Mouse (Mus musculus) retina, postnatal 1 day (tissue): ENCODE measurements around the gene Akna.

Source experiments
- DNase-seq: peaks from one replicate; pipeline ENCODE4 v3.0.0-alpha.2; 2012

Akna gene

DNA sequence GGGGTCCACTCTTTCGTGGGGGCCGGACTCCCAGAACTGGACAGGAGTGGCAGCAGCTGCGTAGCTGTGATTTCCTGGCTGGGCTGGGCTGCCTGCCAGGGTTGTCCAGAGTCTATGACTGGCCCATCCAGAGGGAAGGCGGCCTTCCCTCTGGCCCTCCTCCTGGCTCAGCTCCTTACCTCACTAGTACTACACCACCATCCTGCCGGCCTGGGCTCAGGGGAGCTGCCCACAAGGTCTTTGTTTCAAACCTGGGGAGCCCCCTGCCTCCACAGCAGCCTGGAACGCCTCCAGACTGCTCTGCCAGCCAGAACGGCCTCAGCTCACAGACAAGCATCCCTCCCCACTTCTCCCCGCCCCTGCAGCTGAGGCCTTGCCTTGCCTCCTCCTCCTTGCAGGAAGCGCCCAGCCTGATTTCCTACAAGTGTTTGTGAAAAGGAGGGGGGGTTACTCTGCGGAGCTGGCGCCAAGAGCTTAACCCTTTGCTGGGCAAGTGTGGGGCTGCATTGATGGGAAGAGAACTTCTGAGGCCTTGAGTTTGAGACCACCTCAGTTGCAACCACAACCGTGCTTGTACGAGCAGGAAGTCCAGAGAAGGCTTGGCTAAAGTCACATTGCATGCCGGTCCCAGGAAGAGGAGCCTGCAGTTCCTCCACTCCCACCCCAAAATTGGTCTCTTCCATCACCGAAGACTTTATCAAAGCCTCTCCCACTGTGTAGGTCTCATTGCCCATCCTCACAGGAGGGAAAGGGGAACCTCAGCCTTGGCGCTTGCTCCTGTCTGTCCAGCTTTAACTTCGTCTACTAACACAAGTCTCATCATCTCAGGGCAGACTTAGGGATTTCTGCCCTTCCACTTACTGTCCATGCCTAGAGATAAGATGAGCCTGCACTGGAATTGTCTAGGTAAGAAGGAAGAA is at the start of gene Akna:
TSS of gene Akna (minus strand) at position 315 of the 920 bp plus-strand sequence.
- DNase-seq = peak; percentile 82

- no peak for DNase-seq
Observed at GRCm38 (mm10) chr4:63452555-63452954, 49.4 kb upstream of the Akna start.

GRCm38 (mm10) chr4:63450551-63450950 is 47.4 kb upstream of the Akna start:
- peak; percentile 60 for DNase-seq

DNA sequence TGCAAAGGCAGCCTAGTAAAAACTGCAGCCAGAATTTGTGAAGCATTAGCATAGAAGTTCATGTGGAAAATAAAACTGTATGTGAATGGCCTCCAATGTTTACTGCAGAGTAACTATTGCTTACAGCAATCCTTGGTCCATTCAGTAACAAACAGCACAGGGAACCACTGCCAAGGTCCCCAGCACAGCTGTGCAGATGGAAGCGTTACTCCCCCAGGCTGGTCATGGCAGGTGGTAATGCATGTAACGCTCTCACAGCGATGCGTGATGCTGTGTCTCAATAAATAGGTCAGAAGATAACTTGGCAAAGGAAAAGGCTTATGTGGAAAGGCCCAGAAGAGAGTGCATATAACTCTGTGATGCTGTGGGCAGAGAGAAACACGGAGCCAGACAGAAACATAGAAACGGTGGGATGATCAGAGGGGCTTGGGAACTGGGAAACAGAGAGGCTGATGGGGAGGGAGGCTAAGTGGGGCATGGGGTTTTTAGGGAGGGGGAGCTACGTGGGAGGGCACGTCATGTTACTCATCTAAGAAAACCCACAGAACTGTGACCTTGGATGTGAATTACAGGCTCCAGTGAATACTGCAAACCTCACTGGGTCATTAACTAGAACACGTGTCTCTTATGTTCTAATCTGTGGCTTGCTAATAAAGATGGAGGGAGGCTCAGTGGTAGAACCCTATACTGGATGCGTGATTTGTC is 41.4 kb upstream of the Akna start:
- peak; percentile 90 for DNase-seq

- no peak for DNase-seq
Observed at GRCm38 (mm10) chr4:63443101-63443500, 39.9 kb upstream of the Akna start.

GRCm38 (mm10) chr4:63441616-63442015 is 38.5 kb upstream of the Akna start:
- no peak for DNase-seq

GRCm38 (mm10) chr4:63440262-63440661 is 37.1 kb upstream of the Akna start:
- DNase-seq = peak; percentile 83

GRCm38 (mm10) chr4:63437968-63438367 is 34.8 kb upstream of the Akna start:
- no peak for DNase-seq

- DNase-seq = peak; percentile 59
Observed at GRCm38 (mm10) chr4:63437119-63437815, 34.1 kb upstream of the Akna start.

DNA sequence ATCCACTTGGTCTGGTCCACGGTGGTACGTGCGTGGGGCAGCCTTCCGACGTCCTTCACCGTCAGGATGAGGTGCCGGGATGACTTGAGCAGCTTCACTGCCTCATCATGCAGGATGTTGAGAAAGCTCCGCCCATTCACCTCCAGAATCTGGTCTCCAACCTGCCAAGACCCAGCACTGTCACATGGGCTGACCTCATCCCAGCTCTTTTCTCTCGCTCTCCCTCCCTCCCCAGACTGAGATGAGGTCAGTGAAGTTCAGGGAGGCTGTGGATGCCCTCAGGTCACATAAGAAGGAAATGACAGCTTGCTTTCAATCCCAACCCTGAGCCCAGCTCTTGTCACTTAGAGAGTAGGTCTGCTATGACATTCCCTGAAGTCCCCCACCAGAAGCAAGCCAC is 32.2 kb upstream of the Akna start:
- DNase-seq = peak; percentile 56

- no peak for DNase-seq
Observed at GRCm38 (mm10) chr4:63431098-63431497, 27.9 kb upstream of the Akna start.

GRCm38 (mm10) chr4:63430357-63430756 is 27.2 kb upstream of the Akna start:
- no peak for DNase-seq

GRCm38 (mm10) chr4:63426308-63426707 is 23.2 kb upstream of the Akna start:
- DNase-seq = no peak

GRCm38 (mm10) chr4:63423811-63424210 is 20.7 kb upstream of the Akna start:
- no peak for DNase-seq

DNA sequence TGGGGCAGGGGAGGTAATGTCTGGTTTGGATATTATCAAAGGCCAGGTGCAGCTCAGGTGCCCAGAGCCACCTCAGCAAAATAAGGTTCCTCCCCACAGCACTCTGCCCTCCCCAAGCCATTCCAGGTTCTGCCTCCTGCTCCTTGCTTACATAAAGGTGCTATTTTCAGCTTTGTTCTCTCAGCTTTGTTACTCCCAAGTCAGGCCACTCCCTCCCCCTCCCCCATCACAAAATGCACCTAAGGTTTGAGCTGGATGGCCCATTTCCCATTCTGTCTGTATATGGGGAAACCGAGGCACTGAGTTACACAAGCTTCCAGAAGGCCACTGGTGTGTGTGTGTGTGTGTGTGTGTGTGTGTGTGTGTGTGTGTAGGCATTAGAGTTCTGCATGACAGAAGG is 20.1 kb upstream of the Akna start:
- no peak for DNase-seq

GRCm38 (mm10) chr4:63420143-63420920 is 17.2 kb upstream of the Akna start:
- DNase-seq = no peak

DNA sequence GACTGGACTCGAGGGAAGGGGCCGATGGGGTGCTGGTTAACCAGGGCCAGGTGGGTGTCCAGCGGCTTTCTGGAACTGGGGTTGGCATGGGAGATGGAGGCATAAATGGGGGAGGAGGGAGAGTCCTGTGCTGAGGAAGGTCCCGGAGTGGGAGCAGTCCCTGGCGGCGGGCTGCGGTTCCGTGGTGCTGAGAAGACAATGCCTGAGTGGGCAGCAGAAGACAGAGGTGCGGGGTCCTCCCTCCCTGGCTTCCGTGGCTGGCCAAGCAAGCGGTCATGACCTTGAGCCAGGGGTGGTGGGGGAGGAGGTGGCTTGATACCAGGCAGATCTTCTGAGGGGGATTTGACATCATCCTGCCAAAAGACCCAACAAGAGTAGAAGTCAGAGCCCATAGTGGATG is 15.1 kb upstream of the Akna start:
- DNase-seq = no peak

- peak; percentile 91 for DNase-seq
Observed at GRCm38 (mm10) chr4:63417318-63417957, 14.3 kb upstream of the Akna start.

DNA sequence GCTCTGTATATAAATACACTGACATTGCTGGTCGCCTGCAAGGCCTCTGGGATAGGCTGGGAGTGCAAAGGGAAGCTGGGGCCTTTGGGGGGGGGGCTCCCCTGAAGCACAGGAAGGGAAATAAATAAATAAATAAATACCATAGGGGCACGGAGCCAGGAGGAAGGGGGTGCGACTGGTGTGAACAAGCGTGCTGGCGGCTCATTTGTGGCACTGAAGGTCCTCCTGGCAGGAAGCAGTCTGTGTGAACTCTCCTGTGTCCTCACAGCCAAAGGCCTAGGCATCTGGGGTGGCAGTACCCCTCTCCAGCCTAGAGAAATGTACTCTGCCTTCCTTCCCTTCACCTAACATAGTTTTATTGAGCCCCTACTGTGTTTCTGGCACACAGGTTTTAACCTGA is 11.8 kb upstream of the Akna start:
- no peak for DNase-seq

DNA sequence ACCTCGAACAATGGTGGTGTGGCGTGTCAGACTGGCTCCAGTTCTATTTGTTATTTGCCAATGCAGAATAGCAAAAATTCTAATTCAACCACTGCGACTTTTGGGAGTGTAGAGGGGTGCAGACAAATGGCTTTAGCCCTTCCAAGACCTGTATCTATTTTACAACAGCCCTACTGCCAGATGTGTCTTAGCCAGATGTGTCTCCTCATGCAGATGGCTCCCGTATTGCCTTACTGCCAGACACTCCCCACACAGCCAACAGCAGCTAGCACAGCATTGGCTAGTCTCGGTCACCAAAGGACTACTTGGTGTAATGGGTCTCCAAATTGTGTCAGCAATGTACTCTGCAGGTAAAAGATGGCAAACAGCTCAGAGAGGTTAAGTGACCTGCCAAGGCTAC is 8.1 kb upstream of the Akna start:
- DNase-seq = no peak

- DNase-seq = peak; percentile 97
Observed at GRCm38 (mm10) chr4:63410583-63410934, 7.4 kb upstream of the Akna start.

DNA sequence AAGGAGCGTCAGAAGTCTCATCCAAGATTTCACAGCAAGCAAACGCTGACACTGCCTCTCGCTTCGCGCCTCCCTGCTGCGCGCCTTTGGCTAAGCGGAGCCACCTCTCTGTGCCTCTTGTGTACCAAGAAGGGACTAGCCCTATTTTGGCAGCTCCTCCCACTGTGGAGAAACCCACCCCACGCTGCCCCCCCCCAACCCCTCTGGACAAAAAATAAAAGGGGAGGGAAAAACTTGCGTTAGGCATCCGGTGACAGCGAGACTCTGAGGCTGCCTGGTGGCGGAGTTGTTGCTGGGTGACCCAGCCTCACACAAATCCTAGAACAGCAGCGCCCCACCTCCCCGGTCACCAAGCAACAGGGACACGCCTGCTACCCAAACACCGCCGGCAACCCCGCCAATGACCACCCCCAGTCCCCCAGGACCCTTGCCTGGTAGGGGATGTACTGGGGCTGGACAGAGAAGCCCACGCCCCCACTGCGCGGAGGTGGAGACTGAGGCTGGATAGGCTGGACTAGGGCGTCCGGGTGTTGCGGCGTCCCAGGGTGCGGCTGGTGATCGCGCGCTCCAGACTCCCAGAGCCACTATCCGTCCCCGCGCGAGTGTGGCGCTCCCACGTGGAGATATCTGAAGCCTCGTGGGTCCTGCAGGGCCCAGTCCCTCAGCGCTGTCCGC is 6.9 kb upstream of the Akna start:
- DNase-seq = peak; percentile 87
